Mouse (Mus musculus) midbrain, embryonic 16.5 days (tissue): ENCODE measurements at regions not wholly inside any gene's neighbourhood (a gene's known extent, or its start where the extent isn't known, plus 50 kb on each side); places are given as distances from the start of the nearest gene placed in this dataset.
"Not testable (repeated sequence)": the region's sequence is repeated elsewhere in the genome, so short reads cannot be mapped to it uniquely, and the experiment has no call there.

Source experiments
- ATAC-seq: fragments of 200-750 bp; cut with Nextera tagmentation; 2 replicates; pipeline ENCODE4 v1.8.0; 2017; ENCODE audit warnings: moderate TSS enrichment
- H3K27ac ChIP-seq: fragments of 300-500 bp; sonication (generic); 2 replicates; pipeline ENCODE4 v1.5.1; 2014; ENCODE audit warnings: mild to moderate bottlenecking, low read length, mixed read lengths
- H3K27me3 ChIP-seq: fragments of 300-500 bp; sonication (generic); 2 replicates; pipeline ENCODE4 v1.6.1; 2014; ENCODE audit warnings: low read depth, low read length, mixed read lengths; ENCODE audit not compliant: control insufficient read depth, insufficient read depth
- H3K36me3 ChIP-seq: fragments of 300-500 bp; sonication (generic); 2 replicates; pipeline ENCODE4 v1.6.1; 2014; ENCODE audit warnings: mild to moderate bottlenecking, low read length, moderate library complexity, mixed read lengths; ENCODE audit not compliant: control insufficient read depth, insufficient read depth
- H3K4me1 ChIP-seq: fragments of 300-500 bp; sonication (generic); 2 replicates; pipeline ENCODE4 v1.6.1; 2014; ENCODE audit warnings: mild to moderate bottlenecking, low read length, mixed read lengths; ENCODE audit not compliant: control insufficient read depth, insufficient read depth
- H3K4me2 ChIP-seq: fragments of 300-500 bp; sonication (generic); 2 replicates; pipeline ENCODE4 v1.6.1; 2014; ENCODE audit warnings: mild to moderate bottlenecking, low read length, mixed read lengths
- H3K4me3 ChIP-seq: fragments of 300-500 bp; sonication (generic); 2 replicates; pipeline ENCODE4 v1.5.1; 2014; ENCODE audit warnings: low read depth, mild to moderate bottlenecking, low read length, moderate library complexity, mixed read lengths
- H3K9ac ChIP-seq: fragments of 300-500 bp; sonication (generic); 2 replicates; pipeline ENCODE4 v1.6.1; 2014; ENCODE audit warnings: low read depth, low read length, mixed read lengths
- H3K9me3 ChIP-seq: fragments of 300-500 bp; sonication (generic); replicated peaks from 2 replicates; pipeline ENCODE4 v1.6.1; 2014; ENCODE audit warnings: mild to moderate bottlenecking, low read length, mixed read lengths; ENCODE audit not compliant: control insufficient read depth, poor library complexity, severe bottlenecking
- WGBS: fragments of 180-500 bp; shearing (Covaris S2); extraction: QIAGEN DNeasy Blood & Tissue Kit; methylation state at CpG from one replicate; pipeline ENCODE4 v1.1.7; 2014; 5-methylcytosine and 5-hydroxymethylcytosine counted together

DNA sequence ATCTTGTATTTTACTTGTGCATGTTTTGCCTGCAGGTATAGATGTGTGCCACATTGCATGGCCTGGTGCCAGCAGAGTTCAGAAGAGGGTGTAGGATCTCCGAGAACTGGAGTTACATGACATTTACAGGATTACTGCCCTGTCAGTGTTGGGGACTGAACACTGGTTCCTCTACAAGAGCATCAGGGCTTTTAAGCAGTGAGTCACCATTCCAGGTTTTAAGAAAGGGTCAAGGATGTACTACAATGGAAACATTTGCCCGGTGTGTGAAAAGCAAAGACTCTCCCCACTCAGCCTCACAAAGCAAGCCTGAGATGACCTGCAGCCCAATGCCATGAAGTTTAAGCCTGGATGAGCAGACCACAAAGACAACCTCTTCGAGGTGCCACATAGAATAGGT is 137.0 kb downstream of the Srek1 start:
- 88% methylated on average over 3 of the region's 3 CpGs for WGBS
- no peak for ATAC-seq

DNA sequence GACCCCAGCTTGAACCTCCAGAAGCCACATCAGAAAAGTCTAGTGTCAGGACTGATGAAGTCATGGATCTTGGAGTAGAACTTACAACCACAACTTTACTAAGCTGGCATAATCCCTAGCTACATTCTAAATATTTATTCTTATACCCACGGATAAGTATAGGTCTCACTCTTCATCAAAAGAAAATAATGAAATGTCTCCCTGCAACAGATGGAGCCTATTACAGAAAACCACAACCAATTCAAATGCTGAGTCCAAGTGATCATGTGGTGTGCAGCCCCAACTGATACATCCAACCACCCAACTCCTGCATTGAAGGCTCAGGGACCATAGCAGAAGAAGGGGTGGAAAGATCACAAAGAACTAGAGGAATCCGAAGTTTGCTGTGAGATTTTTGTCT is 137.8 kb downstream of the Srek1 start:
- H3K4me1 ChIP-seq, result no peaks in the 10 kb centered on the region; the same call in 1 of the 2 replicates
- WGBS, result 93% methylated on average over 2 of the region's 2 CpGs
- no peaks in the 10 kb centered on the region for H3K27me3 ChIP-seq
- H3K4me3 ChIP-seq, result no peak overlapping the region
- H3K9ac ChIP-seq, result no peak overlapping the region
- H3K9me3 ChIP-seq, result no peaks in the 10 kb centered on the region
- no peaks in the 10 kb centered on the region for H3K36me3 ChIP-seq
- H3K27ac ChIP-seq, result no peak overlapping the region
- H3K4me2 ChIP-seq, result no peak overlapping the region
- ATAC-seq, result no peak

More for the DNA sequence above, 137.0 kb downstream of the Srek1 start:
- H3K4me1 ChIP-seq, result no peaks in the 10 kb centered on the region; the same call in 1 of the 2 replicates
- H3K9me3 ChIP-seq, result no peaks in the 10 kb centered on the region
- no peak overlapping the region for H3K27ac ChIP-seq
- no peak overlapping the region for H3K9ac ChIP-seq
- H3K4me3 ChIP-seq, result no peak overlapping the region
- no peak overlapping the region for H3K4me2 ChIP-seq
- no peaks in the 10 kb centered on the region for H3K27me3 ChIP-seq
- no peaks in the 10 kb centered on the region for H3K36me3 ChIP-seq

DNA sequence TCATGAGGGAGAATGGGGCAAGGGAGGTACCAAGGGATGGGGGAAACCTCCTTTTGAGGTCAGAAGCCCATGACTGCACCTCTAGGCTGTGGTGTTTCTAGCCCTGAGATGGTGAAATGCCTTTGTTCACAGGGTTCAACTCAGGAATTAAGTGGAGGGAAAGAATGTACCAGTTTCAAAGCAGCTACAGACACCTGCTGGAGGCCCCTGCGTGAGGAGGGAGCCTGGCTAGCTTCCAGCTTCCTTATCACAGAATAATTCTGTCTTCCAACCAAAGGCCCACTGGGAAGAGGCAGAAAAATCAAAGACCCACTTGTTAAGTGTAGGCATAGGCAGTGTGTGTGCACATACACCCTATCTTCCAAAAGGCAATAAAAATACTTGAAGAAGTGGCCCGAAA is 150.6 kb downstream of the Srek1 start:
- Histone ChIP-seq H3K4me2 (no peak overlapping the region), H3K36me3 (no peaks in the 10 kb centered on the region), H3K9ac (no peak overlapping the region), H3K4me3 (no peak overlapping the region), H3K27me3 (no peaks in the 10 kb centered on the region), H3K4me1 (peaks cover 16% of the 10 kb centered on the region), H3K27ac (no peak overlapping the region; the same call in 1 of the 2 replicates), H3K9me3 (no peaks in the 10 kb centered on the region)
- WGBS, result 66% methylated on average over 2 of the region's 2 CpGs
- ATAC-seq, result 0 out of 2 replicates have a peak, but pooled peaks have one; percentile 21

DNA sequence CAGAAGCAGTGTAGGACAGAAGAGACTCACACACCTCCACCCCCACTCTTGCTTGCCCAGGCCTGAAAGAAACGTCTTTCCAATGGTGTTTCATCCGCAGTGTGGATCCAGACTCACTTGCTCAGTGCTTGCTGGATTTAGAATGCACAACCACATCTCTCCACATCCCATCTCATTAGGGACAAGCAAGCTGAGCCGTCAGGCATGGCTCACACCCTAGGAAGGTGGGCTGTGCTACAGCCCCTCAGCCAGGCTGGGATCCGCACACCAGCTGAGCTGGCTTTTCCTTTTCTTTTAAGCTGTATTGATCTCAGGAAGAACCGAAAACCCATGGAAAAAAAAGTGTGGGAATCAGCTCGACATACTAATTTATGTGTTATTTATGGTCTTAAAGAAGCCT is 151.1 kb downstream of the Srek1 start:
- 36% methylated on average over 6 of the region's 6 CpGs for WGBS
- Histone ChIP-seq H3K27ac (peak overlapping the region; percentile 63), H3K4me1 (peaks cover 16% of the 10 kb centered on the region), H3K4me3 (no peak overlapping the region), H3K9ac (no peak overlapping the region), H3K27me3 (no peaks in the 10 kb centered on the region), H3K36me3 (no peaks in the 10 kb centered on the region), H3K4me2 (no peak overlapping the region), H3K9me3 (no peaks in the 10 kb centered on the region)
- ATAC-seq, result peak; percentile 80

DNA sequence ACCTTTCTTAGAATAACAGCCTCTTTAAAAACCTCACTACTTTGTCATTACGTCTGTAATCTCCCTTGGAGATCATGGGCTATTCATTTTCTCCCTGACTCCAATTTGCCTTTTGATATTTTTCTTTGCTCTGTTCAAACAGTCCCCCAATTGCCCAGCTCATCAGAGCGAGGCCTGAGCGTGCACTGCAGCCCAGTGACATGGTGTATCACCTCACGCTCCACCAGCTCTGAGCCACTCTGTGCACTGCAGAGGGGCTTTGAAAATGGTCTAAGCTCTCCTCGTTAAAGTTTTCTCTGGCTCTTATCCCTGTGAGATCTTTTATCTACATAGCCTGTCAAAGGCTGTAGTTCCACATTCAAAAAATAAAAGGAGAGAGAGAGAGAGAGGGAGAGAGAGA is 152.1 kb downstream of the Srek1 start:
- no peak overlapping the region for H3K9ac ChIP-seq

DNA sequence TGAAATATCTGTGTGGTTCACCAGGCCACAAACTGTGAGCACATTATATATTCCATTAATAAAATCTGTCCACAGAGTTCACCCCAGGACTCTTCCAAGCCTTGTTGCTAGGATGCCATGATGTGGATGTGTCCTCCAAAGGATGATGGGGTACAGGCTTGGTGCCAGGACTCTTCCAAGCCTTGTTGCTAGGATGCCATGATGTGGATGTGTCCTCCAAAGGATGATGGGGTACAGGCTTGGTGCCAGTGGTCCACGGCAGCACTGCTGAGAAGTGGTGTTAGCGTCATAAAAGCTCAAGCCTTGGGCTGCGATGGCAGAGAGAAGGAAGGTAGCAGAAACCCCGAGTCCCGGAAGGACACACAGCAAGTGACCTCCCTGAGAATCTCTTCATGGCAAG is 153.4 kb downstream of the Srek1 start:
- not testable (repeated sequence) for H3K27ac ChIP-seq, H3K9ac ChIP-seq, H3K4me3 ChIP-seq, H3K9me3 ChIP-seq, H3K27me3 ChIP-seq, H3K4me2 ChIP-seq, H3K36me3 ChIP-seq, ATAC-seq
- peaks cover 16% of the 10 kb centered on the region for H3K4me1 ChIP-seq
- WGBS, result 89% methylated on average over 5 of the region's 5 CpGs

More for the DNA sequence above, 152.1 kb downstream of the Srek1 start:
- Histone ChIP-seq H3K27ac (no peak overlapping the region), H3K27me3 (no peaks in the 10 kb centered on the region), H3K4me1 (peaks cover 16% of the 10 kb centered on the region), H3K4me3 (no peak overlapping the region), H3K9me3 (no peaks in the 10 kb centered on the region), H3K4me2 (no peak overlapping the region), H3K36me3 (no peaks in the 10 kb centered on the region)
- peak; percentile 87; the same call in 1 of the 2 replicates for ATAC-seq
- WGBS, result 9% methylated on average over 5 of the region's 5 CpGs

DNA sequence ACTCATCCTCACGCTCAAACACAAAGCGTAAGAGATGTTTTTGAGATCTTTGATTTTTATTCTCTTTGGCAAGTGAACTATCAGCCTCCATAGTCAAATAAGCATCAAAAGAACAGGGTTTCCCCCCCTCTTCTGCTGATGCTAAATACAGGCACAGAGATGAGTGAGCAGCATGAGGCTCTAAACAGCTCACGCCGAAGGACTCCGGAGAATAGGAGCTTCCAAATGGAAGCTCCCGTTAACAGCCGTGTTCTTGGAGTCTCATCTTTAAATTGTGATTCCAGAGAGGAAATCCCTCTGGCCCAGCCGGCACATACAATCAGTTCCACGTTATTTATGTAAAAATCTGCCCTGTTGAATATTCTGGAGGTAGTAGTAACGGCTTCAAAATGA is 161.1 kb downstream of the Srek1 start:
- Histone ChIP-seq H3K9me3 (no peaks in the 10 kb centered on the region), H3K4me3 (no peak overlapping the region), H3K4me2 (peak overlapping the region; percentile 13; the same call in 1 of the 2 replicates), H3K36me3 (no peaks in the 10 kb centered on the region), H3K27me3 (no peaks in the 10 kb centered on the region), H3K4me1 (peaks cover 8% of the 10 kb centered on the region; the same call in 1 of the 2 replicates), H3K9ac (no peak overlapping the region), H3K27ac (0 out of 2 replicates have a peak overlapping the region, but pooled peaks have one; percentile 39)
- WGBS, result 54% methylated on average over 10 of the region's 10 CpGs
- peak; percentile 47; the same call in 1 of the 2 replicates for ATAC-seq

DNA sequence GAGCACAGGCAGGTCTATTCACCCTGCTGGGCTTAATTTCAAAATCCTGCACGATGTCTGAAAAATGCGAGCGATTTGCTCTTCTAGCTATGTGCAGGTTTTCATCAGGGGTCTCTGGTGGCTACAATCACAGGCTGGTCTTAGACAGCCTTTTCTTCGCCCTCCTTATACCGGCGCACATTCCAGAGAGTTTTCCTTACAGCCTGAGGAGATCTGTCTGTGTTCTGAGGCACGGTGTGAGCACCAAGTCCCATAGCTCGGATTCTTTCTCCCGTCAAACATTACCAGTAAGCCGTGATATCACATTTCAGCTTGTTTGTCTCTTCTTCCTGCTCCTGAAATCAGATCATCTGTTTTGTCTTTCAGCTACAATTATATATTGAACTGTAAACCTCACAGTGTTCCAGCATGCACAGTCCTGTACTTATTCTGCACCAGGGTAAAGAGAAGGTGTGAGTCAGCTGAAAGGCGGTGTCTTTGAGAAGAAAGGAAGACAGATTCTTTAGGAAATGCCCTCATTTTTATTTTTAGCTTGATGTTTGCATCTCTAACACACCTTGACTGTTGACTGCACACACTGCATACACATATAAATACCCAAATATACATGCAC is 161.6 kb downstream of the Srek1 start:
- 48% methylated on average over 11 of the region's 11 CpGs for WGBS
- Histone ChIP-seq H3K9me3 (no peaks in the 10 kb centered on the region), H3K9ac (peak overlapping the region; percentile 33; the same call in 1 of the 2 replicates), H3K36me3 (no peaks in the 10 kb centered on the region), H3K27me3 (no peaks in the 10 kb centered on the region), H3K4me1 (peaks cover 8% of the 10 kb centered on the region; the same call in 1 of the 2 replicates), H3K4me3 (no peak overlapping the region), H3K27ac (peak overlapping the region; percentile 39), H3K4me2 (peak overlapping the region; percentile 31)
- ATAC-seq, result peak; percentile 73; the same call in 1 of the 2 replicates

DNA sequence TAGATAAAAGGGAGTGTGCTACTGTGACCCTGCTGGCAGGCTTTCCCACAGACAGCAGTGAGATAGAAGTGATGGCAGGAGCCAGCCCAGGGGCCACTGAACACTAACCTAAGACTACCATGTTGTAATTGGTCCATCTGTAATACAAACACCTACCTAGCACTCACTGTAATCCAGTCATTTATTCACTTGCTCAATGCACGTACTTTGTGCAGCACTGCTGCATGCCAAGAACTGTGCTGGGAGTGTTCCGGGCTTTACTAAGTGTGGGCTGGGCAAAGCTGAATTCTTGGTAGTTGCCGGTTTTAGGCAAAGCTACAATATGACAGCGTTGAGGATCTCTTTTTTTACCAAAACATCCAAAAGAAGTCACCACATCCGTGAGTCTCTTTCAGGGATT is 172.1 kb downstream of the Srek1 start:
- Histone ChIP-seq H3K4me1 (no peaks in the 10 kb centered on the region), H3K27ac (no peak overlapping the region), H3K4me2 (no peak overlapping the region), H3K9ac (no peak overlapping the region), H3K4me3 (no peak overlapping the region), H3K9me3 (no peaks in the 10 kb centered on the region), H3K27me3 (no peaks in the 10 kb centered on the region), H3K36me3 (no peaks in the 10 kb centered on the region)
- ATAC-seq, result no peak
- WGBS, result 87% methylated on average over 5 of the region's 5 CpGs
